Mouse (Mus musculus) small intestine, adult 10 weeks (tissue): ENCODE results near the gene Gzmd. TPM values are rescaled to one million over a fixed set of nuclear protein-coding genes. Genes with fewer than 3 reads are reported as not detected.

Source experiments
- polyA plus RNA-seq: library from polyadenylated mRNA; stranded (reverse); fragments of 350-450 nt; fragmentation: Illumina TruSeq; extraction: RNeasy Lipid Tissue Mini Kit (QIAGEN cat#74804); gene quantifications from one replicate; pipeline ENCODE4 v1.2.3, GENCODE M21; 2014; ENCODE audit warnings: low replicate concordance

Gene Gzmd
- polyA plus RNA-seq = not detected

GRCm38 (mm10) chr14:56132508-56132907 is at the start of gene Gzmd:
Gene Gzmd (minus strand): TSS chr14:56132608.

GRCm38 (mm10) chr14:56174499-56174898 is 42.1 kb upstream of the Gzmd start, which contains the start of gene Gzmn:
Gene Gzmn (minus strand): TSS chr14:56174599.

GRCm38 (mm10) chr14:56159479-56159878 is 27.1 kb upstream of the Gzmd start, which contains the start of gene Gzmg:
Gene Gzmg (minus strand): TSS chr14:56159579.

GRCm38 (mm10) chr14:56120525-56120924 is 11.9 kb downstream of the Gzmd start, which contains the start of gene Gzme:
Gene Gzme (minus strand): TSS chr14:56120625.

GRCm38 (mm10) chr14:56102386-56102785 is 30.0 kb downstream of the Gzmd start, which contains the start of gene Ctsg:
Gene Ctsg (minus strand): TSS chr14:56102574.

GRCm38 (mm10) chr14:56085167-56085566 is 47.2 kb downstream of the Gzmd start, which contains the start of gene Mcpt8:
Gene Mcpt8 (minus strand): TSS chr14:56085273.

Other genes with a start within 250 kb of the Gzmd start
- 0.15 TPM for gene Cbln3, start 248.2 kb downstream of the Gzmd start, polyA plus RNA-seq
- gene Khnyn, start 247.7 kb downstream of the Gzmd start, polyA plus RNA-seq = 37.8 TPM
- 7.4 TPM for gene Sdr39u1, start 232.3 kb downstream of the Gzmd start, polyA plus RNA-seq
- not detected for gene Cma1, start 187.9 kb downstream of the Gzmd start, polyA plus RNA-seq
- not detected for gene Cma2, start 181.6 kb downstream of the Gzmd start, polyA plus RNA-seq
- 4.8 TPM for gene Mcpt1, start 114.6 kb downstream of the Gzmd start, polyA plus RNA-seq
- not detected for gene Mcpt9, start 102.1 kb downstream of the Gzmd start, polyA plus RNA-seq
- 2.0 TPM for gene Mcpt2, start 90.6 kb downstream of the Gzmd start, polyA plus RNA-seq
- 0.41 TPM for gene Mcpt4, start 70.3 kb downstream of the Gzmd start, polyA plus RNA-seq
- gene Mcpt8, start 47.3 kb downstream of the Gzmd start, polyA plus RNA-seq = not detected
- not detected for gene Ctsg, start 30.0 kb downstream of the Gzmd start, polyA plus RNA-seq
- not detected for gene Gzme, start 12.0 kb downstream of the Gzmd start, polyA plus RNA-seq
- gene Gzmg, start 27.0 kb upstream of the Gzmd start, polyA plus RNA-seq = not detected
- not detected for gene Gzmn, start 42.0 kb upstream of the Gzmd start, polyA plus RNA-seq
- gene Gzmf, start 78.8 kb upstream of the Gzmd start, polyA plus RNA-seq = not detected
- not detected for gene Gzmc, start 102.0 kb upstream of the Gzmd start, polyA plus RNA-seq
- gene Gzmb, start 129.7 kb upstream of the Gzmd start, polyA plus RNA-seq = 70.7 TPM
- gene Atp12a, start 232.5 kb upstream of the Gzmd start, polyA plus RNA-seq = not detected